Mouse (Mus musculus) stomach, postnatal 0 days (tissue): ENCODE data around the gene Lmx1a. TPM values are rescaled to one million over a fixed set of nuclear protein-coding genes. Genes with fewer than 3 reads are reported as not detected.

Source experiments
- ATAC-seq: fragments of 200-750 bp; cut with Nextera tagmentation; 2 replicates; pipeline ENCODE4 v1.8.0; 2017; ENCODE audit not compliant: low FRiP score, low TSS enrichment
- DNase-seq: peaks from one replicate; pipeline ENCODE4 v3.0.0-alpha.2; 2016; ENCODE audit warnings: low spot score
- H3K27ac ChIP-seq: fragments of 300-500 bp; sonication (generic); replicated peaks from 2 replicates; pipeline ENCODE4 v1.5.1; 2014; ENCODE audit warnings: mild to moderate bottlenecking, control low read depth
- H3K27me3 ChIP-seq: fragments of 300-500 bp; sonication (generic); 2 replicates; pipeline ENCODE4 v1.6.1; 2014; ENCODE audit warnings: low read length; ENCODE audit not compliant: control insufficient read depth, insufficient read depth
- H3K36me3 ChIP-seq: fragments of 300-500 bp; sonication (generic); 2 replicates; pipeline ENCODE4 v1.6.1; 2014; ENCODE audit warnings: low read length, mixed read lengths; ENCODE audit not compliant: control insufficient read depth, insufficient read depth
- H3K4me1 ChIP-seq: fragments of 300-500 bp; sonication (generic); replicated peaks from 2 replicates; pipeline ENCODE4 v1.6.1; 2014; ENCODE audit warnings: antibody characterized with exemption; ENCODE audit not compliant: control insufficient read depth, insufficient read depth
- H3K4me2 ChIP-seq: fragments of 300-500 bp; sonication (generic); replicated peaks from 2 replicates; pipeline ENCODE4 v1.6.1; 2014; ENCODE audit warnings: low read depth, mild to moderate bottlenecking, control low read depth, moderate library complexity
- H3K4me3 ChIP-seq: fragments of 300-500 bp; sonication (generic); 2 replicates; pipeline ENCODE4 v1.5.1; 2014; ENCODE audit warnings: low read depth, low read length, control low read depth
- H3K9ac ChIP-seq: fragments of 300-500 bp; sonication (generic); 2 replicates; pipeline ENCODE4 v1.6.1; 2014; ENCODE audit warnings: mild to moderate bottlenecking, low read length, control low read depth, mixed read lengths
- H3K9me3 ChIP-seq: fragments of 300-500 bp; sonication (generic); 2 replicates; pipeline ENCODE4 v1.6.1; 2016; ENCODE audit warnings: low read length; ENCODE audit not compliant: control insufficient read depth
- CTCF ChIP-seq: IDR thresholded peaks from 2 replicates; pipeline ENCODE4 v1.5.1; 2016; ENCODE audit warnings: antibody characterized with exemption, low read depth, mild to moderate bottlenecking, moderate library complexity
- EP300 ChIP-seq: optimal IDR thresholded peaks from 2 replicates; pipeline ENCODE3; 2016; ENCODE audit warnings: antibody characterized with exemption
- WGBS: fragments of 180-500 bp; shearing (Covaris S2); extraction: QIAGEN DNeasy Blood & Tissue Kit; methylation state at CpG from one replicate; pipeline ENCODE4 v1.1.7; 2014; 5-methylcytosine and 5-hydroxymethylcytosine counted together
- polyA plus RNA-seq: library from polyadenylated mRNA; unstranded; fragments of >200 nt; fragmentation: Nextera tagmentation; extraction: Ambion mirVana; gene quantifications from 2 replicates; pipeline ENCODE4 v1.2.1, GENCODE M21; 2015

The Lmx1a gene
- polyA plus RNA-seq, 1 experiment from 2014 or later, result not detected

DNA sequence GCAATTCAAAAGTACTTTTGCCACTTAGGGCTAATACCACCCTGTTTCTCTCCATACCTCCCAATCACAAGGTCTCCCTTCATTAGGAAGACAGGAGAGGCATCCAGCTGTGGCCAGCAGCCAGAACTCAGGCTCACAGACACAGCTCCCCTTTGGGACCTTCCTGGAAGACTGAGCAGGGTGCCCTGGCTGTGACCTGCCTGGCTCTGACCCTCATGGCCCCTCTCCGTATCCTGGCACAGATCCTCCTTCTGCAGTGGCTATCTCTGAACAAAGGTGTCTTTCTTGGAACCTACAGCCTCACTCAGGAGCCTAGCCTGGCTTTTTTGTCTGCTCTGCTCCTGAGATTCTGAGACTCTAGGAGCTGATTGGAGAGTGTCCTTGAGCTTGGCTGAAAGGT is 128.6 kb downstream of the Lmx1a start:
- no peak overlapping the region for H3K4me2 ChIP-seq
- no peaks in the 10 kb centered on the region for H3K27me3 ChIP-seq

DNA sequence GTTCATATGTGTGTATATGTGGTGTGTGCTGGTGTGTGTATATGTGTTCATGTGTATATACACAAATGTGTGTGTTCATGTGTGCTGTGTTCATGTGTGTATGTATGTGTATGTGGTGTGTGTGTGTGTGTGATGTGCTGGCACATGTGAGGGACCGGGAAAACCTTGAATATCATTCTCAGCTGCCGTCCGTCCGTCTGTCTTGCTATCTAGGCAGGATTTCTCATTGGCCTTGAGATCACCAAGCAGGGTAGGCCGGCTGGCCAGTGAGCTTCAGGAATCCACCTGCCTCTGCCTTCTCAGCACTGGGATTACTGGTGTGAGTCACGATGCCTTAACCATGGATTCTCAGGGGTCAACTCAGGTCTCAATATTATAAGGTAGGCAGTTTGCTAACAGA is 131.0 kb downstream of the Lmx1a start:
- DNase-seq (no peak), ATAC-seq (no peak)
- Histone ChIP-seq H3K27me3 (no peaks in the 10 kb centered on the region), H3K4me2 (no peak overlapping the region), H3K27ac (no peak overlapping the region), H3K9me3 (no peaks in the 10 kb centered on the region), H3K36me3 (no peaks in the 10 kb centered on the region), H3K4me1 (no peaks in the 10 kb centered on the region), H3K4me3 (no peak overlapping the region), H3K9ac (no peak overlapping the region)
- no peak for TF ChIP-seq CTCF
- no peak for TF ChIP-seq EP300
- WGBS, result 94% methylated on average over 6 of the region's 6 CpGs

More for the DNA sequence above, 128.6 kb downstream of the Lmx1a start:
- Histone ChIP-seq H3K27ac (no peak overlapping the region), H3K36me3 (no peaks in the 10 kb centered on the region), H3K4me1 (no peaks in the 10 kb centered on the region), H3K9me3 (no peaks in the 10 kb centered on the region), H3K9ac (no peak overlapping the region), H3K4me3 (no peak overlapping the region)
- WGBS, result 29% methylated on average over 1 of the region's 1 CpGs
- ATAC-seq (no peak), DNase-seq (no peak)
- TF ChIP-seq EP300 (no peak), CTCF (no peak)

DNA sequence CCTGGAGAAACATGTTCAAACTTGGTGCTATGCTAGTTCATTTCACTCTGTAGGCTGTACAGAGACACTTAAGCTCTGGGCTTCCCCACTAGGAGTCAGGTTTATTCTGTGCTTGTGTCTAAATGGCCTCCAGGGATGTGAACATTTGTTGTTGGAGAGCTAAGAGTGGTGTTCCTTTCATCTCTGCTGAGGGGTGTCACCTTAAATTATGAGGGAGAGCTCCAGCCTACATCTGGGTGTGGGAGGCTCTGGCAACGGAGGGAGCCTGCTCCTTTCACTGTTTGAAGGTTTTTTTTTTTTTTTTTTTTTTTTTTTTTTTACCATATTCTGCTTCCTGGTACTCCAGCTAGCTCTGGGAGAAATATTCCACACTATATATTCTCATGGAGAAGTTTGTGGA is 132.1 kb downstream of the Lmx1a start:
- Histone ChIP-seq H3K4me2 (no peak overlapping the region), H3K4me3 (no peak overlapping the region), H3K27ac (no peak overlapping the region), H3K9ac (no peak overlapping the region), H3K4me1 (no peaks in the 10 kb centered on the region), H3K36me3 (no peaks in the 10 kb centered on the region), H3K9me3 (no peaks in the 10 kb centered on the region), H3K27me3 (no peaks in the 10 kb centered on the region)
- DNase-seq (no peak), ATAC-seq (no peak)
- TF ChIP-seq EP300 (no peak), CTCF (no peak)
- WGBS, result 29% methylated on average over 1 of the region's 1 CpGs

DNA sequence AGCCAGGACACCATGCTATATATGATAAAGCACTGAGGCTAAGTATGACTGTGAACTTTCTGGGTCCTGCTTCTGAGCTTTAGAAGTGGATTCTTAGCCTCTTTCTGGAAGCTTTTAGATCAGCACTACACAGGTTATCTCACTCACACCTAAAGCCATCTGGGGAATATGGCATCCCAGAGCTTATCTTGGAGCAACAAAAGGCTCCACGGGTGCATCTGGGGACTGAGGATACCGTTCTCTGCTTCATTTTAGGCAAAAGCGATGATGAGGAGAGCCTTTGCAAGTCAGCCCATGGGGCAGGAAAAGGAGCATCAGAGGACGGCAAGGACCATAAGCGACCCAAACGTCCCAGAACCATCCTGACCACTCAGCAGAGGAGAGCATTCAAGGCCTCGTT is 141.3 kb downstream of the Lmx1a start:
- ATAC-seq, result no peak
- Histone ChIP-seq H3K9ac (no peak overlapping the region), H3K4me3 (no peak overlapping the region), H3K27ac (no peak overlapping the region), H3K27me3 (no peaks in the 10 kb centered on the region), H3K4me2 (no peak overlapping the region), H3K36me3 (no peaks in the 10 kb centered on the region), H3K4me1 (no peaks in the 10 kb centered on the region), H3K9me3 (no peaks in the 10 kb centered on the region)
- DNase-seq, result no peak
- TF ChIP-seq EP300 (no peak), CTCF (no peak)
- WGBS, result 88% methylated on average over 7 of the region's 7 CpGs

DNA sequence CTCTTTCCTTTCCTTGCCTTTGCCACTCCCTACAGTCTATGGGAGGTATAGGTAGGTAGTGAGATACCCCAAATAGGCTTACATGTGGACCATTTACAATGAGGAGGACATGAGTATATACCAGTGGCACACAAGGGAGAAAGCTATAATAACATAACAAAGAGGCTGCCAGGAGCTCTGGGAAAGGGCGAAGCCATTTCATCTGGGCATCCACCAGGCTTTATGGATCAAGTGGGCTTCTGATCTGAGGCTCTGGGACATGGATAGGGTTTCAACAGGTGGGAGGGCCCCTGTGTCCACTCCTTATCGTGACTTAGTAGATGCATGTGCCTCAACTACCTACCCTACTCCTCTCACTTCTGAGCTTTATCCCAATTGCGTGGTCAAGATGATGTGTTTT is 142.6 kb downstream of the Lmx1a start:
- H3K36me3 ChIP-seq, result no peaks in the 10 kb centered on the region
- ATAC-seq (no peak), DNase-seq (no peak)
- H3K9me3 ChIP-seq, result no peaks in the 10 kb centered on the region
- TF ChIP-seq CTCF (no peak), EP300 (no peak)
- no peak overlapping the region for H3K4me2 ChIP-seq
- no peaks in the 10 kb centered on the region for H3K27me3 ChIP-seq
- H3K4me3 ChIP-seq, result no peak overlapping the region
- no peak overlapping the region for H3K27ac ChIP-seq
- 88% methylated on average over 3 of the region's 3 CpGs for WGBS
- no peak overlapping the region for H3K9ac ChIP-seq
- no peaks in the 10 kb centered on the region for H3K4me1 ChIP-seq

DNA sequence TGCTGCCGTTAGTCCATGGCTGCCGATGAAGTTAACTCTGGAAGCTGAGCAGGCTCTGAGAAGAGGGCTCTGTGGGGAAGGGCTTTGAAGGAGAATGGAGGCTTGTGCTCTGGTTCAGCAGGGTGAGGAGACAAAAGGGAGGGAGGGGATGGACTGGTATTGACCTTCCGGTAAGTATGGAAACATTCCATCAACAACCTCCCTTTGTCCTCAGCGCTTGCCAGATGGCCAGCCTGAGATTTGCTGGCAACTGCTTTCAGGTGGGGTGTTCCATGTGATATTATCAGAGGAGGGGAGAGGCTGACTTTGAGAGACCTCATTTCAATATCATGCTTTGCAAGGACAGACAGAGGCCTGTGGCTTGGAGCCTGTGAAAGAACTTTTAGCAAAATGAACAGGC is 165.8 kb downstream of the Lmx1a start:
- TF ChIP-seq CTCF (no peak), EP300 (no peak)
- no peaks in the 10 kb centered on the region for H3K9me3 ChIP-seq
- no peak for ATAC-seq
- H3K4me2 ChIP-seq, result no peak overlapping the region
- DNase-seq, result no peak
- no peaks in the 10 kb centered on the region for H3K36me3 ChIP-seq
- no peaks in the 10 kb centered on the region for H3K27me3 ChIP-seq
- H3K27ac ChIP-seq, result no peak overlapping the region
- H3K4me1 ChIP-seq, result no peaks in the 10 kb centered on the region
- WGBS, result 53% methylated on average over 4 of the region's 4 CpGs
- no peak overlapping the region for H3K9ac ChIP-seq
- H3K4me3 ChIP-seq, result no peak overlapping the region
